Mouse (Mus musculus) frontal cortex, postnatal 25 days (tissue): ENCODE results near the gene Vps29.

Experiments
- DNase-seq, 2 experiments: peaks; one replicate each; pipeline ENCODE4 v3.0.0; 2022; ENCODE audit warnings: low spot score in 2 of 2

The Vps29 gene

DNA sequence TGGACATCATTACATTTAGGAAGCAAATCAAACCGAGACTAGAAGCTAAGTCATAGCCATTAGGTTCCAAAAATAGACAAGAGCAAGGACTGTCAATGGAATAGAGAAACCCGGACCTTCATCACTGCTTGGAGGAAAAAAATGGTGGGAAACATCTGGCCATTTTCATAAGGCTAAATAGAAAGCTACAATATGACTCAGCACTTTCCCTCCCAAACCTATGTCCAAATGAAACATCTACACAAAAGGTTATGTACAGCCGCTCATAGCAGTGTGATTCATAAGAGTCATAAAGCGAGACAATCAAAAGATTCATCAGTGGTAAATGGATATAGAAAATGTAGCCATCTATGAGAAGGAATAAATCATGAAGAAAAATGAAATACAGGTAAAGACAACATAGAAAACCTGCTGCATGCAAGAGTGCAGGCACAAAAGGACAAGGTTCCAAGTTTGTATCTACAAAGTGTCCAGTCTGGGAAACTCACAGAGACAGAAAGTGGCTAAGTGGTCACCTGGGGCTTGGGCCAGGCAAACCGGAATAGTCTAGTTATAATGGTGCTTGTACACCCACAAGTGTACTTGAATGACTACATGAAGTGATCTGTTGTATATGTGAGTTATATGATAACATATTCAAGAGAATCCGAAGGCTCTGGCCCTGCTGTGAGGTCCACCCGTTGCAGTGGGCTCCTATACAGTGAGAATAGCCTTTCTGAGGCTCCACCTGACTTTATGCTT, 17.4 kb upstream of the Vps29 start:
- no peak for DNase-seq

DNA sequence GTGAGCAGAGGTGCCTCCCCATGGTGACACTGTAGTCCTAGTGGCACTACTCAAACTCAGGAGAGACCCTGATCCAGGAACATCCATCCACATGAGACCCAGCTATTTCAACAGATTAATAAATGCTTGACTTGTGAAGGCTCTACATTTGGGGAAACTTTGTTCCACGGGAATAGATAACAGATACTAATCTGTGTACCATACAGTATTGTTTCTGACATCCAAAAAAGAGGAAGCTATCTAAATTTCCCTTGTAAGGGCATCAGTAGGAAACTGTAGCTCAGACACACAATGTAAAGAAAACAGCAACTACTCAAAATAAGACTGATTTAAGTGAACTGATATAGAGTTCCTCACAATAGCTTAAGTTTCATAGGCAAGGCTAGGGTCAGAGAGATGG, 11.3 kb upstream of the Vps29 start:
- DNase-seq, result no peak

DNA sequence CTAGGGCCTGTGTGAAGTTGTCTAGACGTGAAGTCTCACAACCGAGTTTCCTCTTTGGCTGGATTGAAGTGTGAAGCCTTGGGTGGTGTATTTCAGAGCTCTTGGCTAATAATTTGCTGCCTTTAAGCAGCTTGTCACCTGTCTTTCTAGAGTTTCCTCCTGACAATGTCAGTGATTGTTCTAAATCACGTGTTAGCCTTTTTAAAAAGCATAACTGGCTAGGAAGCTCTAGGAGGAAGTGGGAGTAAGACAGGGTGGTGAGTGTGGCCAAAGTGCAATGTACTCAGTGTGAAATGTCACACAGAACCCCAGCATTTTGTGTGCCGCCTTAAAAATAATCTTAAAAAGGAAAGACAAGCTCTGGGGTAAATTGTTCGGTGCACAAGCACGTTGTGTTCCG, 10.4 kb upstream of the Vps29 start:
- DNase-seq, result no peak

DNA sequence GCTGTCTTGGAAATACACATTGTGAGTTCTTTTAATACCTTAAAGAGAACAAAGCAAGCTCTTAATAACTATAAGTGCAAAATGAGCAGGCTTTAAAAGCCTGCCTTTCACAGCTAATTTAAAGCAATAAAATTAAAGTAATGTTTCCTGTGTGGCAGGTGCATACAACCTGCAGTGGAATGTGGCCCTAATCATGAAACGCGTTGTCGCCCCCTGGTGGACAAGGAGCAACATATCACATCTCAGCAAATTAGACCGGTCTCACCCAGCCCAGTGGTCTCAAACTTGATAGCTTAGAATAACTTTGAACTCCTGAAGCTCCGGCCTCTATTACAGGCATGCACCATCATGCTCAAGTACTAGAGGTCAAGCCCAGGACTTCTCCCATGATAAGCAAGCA, 9.9 kb upstream of the Vps29 start:
- peak; percentile 51 to 67 for DNase-seq

DNA sequence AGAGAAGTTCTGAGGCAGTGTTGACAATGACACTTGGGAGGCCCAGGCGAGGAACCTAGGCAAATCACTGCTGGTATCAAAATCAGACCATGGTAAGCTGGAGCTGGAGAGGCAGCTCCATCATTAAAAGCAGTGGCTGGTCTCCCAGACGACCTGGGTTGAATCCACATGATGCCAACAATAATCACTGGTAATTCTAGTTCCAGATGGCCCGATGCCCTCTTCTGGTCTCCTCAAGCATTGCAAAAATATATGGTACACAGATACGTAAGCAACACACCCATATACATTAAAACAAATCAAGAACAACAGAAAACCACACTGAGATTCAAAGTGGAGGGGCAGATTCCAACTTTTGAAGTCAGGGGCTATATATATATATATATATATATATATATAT, 8.4 kb upstream of the Vps29 start:
- no peak for DNase-seq

DNA sequence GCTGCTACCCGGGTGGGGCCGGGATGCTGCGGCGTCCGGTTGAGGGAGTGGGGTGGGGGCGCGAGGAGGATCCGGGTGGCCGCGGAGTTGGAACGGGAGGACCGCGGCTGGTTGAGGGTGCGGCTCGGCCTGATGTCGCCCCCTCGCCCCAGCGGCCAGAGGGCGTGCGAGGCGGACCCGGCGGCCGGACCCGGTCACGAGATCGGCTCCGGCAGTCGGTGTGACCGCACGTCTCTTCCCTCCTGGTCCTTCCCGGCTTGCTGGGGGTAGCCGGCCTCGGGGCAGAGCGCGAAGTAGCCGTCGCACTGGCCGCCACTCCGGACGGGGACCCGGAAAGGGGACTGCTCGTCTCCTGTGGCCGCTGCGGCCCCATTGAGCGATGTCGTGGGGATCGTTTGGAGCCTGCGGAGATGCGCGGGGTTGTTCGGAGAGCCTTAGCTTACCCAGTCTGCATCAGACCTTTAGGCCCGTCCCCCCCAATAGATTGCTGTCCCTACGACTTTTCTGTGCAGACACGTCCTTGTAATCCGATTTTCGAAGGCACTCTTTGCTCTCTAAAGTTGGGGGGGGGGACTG, 411 bp downstream of the Vps29 start:
- DNase-seq, result no peak

DNA sequence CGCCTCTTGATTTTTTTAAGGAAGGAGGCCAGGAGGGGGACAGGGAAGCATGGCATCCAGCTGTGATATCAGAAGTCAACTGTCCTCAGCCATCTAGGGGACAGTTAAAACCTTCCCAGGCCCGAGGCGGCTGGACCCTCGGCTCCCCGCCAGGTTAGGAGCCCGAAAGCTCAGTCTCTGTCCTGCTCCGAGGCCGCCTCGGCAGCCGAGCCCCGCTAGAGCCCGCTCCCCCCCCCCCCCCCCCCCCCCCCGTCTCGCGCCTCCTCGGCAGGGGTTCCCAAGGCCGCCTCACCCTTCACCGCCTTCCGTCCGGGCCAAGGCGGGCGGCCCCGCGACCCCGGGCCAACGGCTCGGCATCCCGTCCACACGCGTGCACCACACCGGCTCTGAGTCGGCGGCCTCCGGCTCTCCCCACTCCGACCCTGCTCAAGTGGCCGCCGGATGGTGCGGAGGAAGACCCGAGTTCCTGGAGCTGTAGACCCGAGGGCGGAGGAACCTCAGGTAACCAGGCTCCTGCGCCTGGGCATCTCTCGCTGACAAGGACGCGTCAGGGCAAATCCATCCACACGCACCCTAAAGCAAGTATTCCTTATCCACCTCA, 17.5 kb downstream of the Vps29 start, which contains the start of gene Gpn3:
Gpn3 (plus strand) TSS at position 286 of the 601 bp plus-strand sequence.
- DNase-seq, result no peak

DNA sequence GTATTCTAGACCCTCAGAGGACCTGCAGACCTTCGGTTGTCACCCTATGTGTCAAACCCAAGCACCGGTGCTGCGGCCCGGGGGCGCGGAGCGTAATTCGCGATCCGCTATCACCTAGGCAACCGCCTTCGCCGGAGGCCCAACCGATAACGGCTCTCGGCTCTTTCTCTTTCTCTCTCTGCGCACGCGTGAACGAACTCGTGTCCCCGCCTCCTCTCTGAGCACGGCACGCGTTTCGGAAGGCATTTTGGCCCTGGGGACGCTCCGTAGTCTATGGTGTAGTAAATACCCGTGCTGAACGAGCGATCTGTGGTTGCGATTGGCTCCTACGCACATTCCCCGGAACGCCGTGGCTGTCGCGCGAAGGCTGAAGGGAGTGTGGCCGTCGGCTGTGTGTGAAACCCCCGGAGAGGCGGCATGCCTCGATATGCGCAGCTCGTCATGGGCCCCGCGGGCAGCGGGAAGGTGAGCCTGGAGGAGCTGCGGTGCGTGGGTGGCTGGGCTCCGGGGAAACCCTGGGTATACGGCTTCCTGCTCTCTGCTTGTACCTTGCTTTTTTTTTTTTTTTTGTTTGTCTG, 18.1 kb downstream of the Vps29 start, which contains the start of gene Fam216a:
Fam216a (minus strand) TSS at position 173 of the 578 bp plus-strand sequence.
- DNase-seq, result peak; percentile 99

DNA sequence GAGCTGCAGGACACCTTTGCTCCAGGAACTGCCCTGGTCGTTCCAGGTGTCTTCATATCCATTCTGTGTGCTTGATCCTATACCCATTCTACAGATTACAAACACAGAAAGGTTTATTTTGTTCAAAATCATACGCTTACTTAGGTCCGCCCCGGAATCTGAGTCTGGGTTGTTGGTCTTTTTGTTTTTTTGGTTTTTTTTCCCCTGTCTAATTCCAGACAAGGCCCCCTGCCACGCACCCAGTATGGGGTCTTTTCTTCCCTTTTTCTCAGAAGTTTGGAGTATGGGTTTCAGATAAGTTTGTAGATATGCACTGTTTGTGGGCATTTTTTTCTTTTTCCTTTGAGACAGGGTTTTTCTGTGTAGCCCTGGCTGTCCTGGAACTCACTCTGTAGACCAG, 18.7 kb downstream of the Vps29 start:
- no peak for DNase-seq

DNA sequence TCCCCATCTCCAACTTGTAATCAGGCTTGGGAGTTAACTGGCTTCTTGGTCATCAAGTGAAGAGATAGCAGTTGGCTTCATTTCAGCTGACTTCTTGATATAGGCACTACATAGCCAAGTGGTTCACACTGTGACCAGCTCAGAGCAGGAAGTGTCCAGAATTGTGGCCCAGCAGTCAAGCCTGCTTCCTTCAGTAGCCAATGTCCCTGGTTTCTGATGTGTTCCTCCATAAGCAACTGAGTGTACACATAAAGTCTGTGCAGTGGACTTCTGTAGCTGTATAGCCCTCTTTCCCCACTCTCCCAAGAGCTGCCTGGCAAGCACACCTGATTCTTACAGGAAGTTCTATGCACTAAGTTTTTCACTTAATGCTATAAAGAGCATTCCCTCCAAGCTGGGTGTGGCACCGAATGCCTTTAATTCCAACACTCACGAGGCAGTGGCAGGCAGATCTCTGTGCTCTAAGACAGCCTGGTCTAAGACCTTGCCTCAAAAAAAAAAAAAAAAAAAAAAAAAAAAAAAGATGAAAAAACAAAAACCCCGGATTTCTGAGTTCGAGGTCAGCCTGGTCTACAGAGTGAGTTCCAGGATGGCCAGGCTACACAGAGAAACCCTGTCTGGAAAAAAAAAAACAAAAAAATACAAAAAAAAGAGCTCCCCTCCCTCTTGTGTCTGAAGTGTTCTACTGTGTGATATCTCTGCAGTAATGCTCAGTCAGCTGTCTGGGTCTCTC, 23.1 kb downstream of the Vps29 start:
- DNase-seq, result no peak

DNA sequence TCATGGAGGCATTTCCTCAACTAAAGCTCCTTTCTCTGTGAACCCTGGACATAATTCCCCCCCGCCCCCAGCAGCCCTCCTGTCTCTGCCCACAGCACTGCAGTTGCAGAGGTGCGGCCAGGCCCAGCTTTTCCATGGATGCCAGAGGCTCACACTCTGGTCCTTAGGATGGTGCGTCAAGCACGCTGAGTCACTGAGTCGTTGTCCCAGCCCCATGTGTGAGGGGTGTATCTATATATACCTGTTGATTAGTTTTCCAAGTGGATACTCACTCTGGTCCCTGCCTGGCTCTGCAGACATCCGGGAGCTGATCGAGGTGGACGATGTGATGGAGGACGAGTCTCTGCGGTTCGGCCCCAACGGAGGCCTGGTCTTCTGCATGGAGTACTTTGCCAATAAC, 24.0 kb downstream of the Vps29 start:
- no peak for DNase-seq

DNA sequence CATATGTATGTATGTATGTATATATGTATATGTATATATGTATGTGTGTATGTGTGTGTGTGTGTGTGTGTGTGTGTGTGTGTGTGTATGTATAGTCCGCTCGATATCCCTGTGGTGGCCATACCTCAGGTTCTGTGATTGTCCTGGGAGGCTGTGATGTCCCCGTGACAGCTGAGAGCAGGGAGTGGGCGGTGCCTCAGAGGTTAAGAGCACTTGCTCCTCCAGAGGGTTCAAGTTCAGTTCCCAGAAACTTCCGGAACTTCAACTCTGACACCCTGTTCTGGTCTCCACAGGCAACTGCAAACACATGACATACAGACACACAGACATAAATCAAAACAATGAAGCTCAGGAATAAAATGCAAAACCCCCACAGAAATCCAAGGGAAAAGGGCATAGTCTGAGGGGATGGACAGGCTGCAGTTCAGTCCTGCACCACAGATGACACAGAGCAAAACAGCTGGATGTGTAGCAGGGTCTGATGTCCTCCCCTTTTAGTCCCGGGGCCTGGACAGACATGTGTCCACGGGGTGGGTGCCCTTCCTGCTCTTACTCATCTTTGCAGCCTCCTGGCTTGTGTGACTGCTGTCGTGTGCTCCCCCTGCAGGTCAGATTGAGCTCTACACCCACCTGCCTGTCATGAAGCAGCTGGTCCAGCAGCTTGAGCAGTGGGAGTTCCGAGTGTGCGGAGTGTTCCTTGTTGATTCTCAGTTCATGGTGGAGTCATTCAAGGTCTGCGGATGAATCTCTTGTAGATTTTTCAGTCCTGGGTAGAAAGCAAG, 25.4 kb downstream of the Vps29 start:
- DNase-seq, result peak; percentile 67 to 68

DNA sequence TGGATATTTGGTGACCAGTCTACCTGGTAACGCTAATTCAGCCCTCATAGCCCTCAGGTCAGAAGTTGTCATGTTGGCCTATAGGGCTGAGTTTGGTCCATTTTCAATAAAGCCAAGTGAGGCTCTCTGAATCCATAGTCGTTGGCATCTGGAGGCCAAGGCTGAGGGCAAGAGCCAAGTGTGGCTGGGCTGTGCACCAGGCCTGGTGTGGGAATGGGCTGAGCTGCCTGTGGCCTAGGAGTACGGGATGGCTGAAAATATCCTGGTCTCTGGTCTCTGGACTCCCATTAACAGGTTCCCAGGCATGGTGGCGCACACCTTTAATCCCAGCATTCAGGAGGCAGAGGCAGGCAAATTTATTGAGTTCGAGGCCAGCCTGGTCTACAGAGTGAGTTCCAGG, 35.8 kb downstream of the Vps29 start:
- no peak for DNase-seq

DNA sequence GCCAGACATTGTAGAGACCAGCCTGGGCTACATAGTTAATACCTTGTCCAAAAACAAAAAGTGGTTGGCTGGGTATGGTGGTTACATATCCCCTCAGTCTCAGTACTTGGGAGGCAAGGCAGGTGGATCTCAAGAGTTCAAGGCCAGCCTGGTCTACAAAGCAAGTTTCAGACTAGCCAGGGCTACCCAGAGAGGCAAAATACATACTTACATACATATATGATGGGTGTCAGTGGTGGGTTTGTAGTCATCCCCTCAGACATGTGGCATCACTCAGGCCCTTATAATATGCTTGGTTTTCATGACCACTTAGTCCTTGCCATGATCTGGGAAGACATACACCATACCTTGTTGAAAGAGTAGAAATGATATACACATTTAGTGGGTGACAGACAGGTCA, 36.5 kb downstream of the Vps29 start:
- no peak for DNase-seq

DNA sequence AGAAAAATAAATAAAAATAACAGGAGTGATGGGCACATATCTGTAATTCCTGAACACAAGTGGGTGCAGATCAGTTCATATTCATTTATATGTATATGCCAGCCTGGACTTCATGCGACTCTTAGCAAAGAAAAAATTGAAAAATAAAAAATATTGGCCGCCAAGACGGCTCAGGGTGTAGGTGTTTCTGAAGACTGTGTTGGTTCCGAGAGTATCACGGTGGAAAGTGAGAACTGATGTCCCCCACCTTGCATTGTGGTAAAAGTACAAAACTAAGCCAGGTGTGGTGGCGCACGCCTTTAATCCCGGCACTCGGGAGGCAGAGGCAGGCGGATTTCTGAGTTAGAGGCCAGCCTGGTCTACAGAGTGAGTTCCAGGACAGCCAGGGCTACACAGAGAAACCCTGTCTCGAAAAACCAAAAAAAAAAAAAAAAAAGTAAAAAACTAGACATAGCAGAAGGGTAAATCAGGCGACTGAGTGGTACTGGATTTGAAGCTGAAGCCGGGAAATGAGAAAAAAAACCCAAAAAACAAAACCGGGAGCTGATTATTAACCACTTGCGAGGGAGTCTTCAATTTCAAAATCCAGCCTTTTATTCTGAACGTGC, 37.1 kb downstream of the Vps29 start:
- DNase-seq, result no peak

DNA sequence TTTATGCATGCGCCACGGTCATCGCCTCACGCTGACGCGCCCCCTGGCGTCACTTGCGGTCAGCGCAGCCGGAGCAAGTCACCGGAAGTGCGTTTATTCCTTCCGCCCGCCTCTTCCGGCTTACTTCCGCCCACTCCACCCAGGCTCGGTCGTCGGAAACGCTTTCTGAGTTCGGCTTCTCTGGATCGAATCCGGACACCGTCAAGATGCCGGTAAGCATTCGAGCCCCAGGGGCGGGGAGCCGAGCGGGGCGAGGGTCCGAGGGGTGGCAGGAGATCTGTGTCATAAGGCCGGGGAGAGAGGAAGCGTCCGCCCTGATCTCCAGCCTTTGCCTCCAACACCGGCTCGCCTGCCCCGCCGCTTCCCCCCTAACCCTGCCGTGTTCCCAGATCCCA, 37.6 kb downstream of the Vps29 start, which contains the start of gene Arpc3:
Arpc3 (plus strand) TSS at position 93 of the 395 bp plus-strand sequence.
- DNase-seq, result peak; percentile 83 to 89

DNA sequence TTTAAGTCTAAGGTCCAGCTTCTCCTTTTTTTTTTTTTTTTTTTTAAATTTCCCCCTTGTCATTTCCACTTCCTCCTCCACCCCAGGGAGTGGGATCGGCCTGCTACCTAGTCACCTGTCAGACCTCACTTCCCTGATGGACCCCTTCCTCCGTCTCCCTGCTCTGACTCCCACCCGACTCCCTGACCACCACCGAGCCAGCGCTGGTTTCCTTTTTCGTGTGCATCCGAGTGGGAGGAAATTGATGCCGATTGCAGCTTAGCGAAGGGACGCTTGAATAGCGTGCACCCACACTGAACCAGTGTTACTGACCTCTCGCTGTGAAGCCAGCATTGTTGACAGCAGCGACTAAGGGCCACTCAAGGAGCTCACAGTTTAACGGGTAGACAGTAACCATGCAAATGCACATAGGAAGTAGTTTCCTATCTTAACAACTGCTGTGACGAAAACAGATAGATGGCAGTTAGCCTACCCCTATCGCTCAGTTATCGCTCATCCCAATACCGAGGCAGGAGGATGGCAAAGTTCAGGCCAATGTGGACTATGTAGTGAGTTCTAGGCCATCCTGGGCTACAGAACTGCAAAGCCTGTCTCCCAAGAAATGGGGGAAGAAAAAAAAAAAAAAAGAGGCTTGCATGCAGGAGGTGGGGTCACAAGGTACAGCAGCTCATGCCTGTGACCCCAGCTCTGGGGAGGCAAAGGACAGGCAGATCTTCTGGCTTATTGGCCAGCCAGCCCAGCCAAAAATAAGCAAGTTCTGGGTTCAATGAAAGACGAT, 38.2 kb downstream of the Vps29 start:
- DNase-seq, result no peak

DNA sequence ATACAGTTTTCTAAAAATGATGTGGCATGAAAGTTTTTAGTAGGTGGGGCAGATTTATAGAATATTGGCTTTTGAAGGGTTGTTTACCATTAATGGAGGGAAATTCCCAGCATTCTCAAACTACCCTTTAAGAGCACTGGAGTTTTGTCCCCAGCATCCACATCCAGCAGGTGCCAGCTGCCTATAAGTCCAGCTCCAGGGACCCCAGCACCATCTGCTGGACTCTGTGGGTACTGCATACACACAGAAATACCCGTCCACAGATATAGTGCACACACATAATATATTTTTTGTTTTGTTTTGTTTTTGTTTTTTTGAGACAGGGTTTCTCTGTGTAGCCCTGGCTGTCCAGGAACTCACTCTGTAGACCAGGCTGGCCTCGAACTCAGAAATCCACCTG, 39.7 kb downstream of the Vps29 start:
- DNase-seq, result peak; percentile 59 to 64

DNA sequence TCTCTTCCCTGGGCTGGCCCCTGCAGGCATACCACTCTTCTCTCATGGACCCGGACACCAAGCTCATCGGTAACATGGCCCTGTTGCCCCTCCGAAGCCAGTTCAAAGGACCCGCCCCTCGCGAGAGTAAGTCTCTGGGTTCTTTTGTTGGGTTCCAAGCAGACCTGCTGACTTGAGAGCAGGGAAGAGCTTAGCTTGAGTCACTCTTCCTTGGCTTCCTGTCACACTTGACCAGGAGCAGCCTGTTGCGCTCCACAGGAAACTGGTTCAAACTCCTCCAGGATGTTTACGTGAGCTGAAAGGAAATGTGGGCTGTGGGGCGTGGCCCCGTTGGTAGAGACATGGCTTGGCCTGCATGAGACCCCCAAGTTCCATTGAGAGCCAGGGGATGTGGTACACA, 42.6 kb downstream of the Vps29 start:
- DNase-seq, result no peak

DNA sequence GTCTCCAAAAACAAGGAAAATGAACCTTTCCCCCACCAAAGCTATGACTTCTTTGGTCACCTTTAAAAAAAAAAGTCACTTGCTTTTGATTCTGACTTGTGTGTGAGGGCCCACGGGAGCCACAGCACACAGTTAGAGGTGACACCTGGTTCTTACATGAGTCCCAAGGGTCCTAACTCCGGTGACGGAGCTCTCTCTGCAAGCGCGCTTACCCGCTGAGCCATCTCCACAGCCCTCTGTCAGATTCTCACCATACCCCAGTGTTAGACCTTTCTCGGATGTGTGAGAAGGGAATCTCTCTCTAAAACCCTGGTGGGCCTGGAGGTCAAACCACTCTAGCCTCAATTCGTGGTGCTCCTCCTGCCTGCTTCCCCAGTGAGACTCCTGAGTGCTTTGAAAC, 43.3 kb downstream of the Vps29 start:
- DNase-seq, result no peak
